Comparison of ENCODE assay signal across 17 mouse cellular contexts in genomic region chr1:7319313-7319712, GRCm38 (mm10).
DNase-seq lines count a peak whose midpoint lies in the region; ATAC-seq and TF ChIP-seq lines count a peak whose summit lies in the region.
"Had no signal": no experiment of that assay in that cellular context is flagged by ENCODE, and none has a peak within 500 bp of the region (broad histone marks: within the 10 kb centered on the region; RNA-seq: fewer than 3 reads in every experiment).

No protein-coding gene starts in this region.

- H3K27me3 ChIP-seq in hindbrain, embryonic 12.5 days = no peaks in the 10 kb centered on the region
- H3K27me3 ChIP-seq in hindbrain, postnatal 0 days (ENCODE audit: insufficient read depth, low read length) = no peaks in the 10 kb centered on the region
- H3K27me3 ChIP-seq in forebrain, embryonic 13.5 days = no peaks in the 10 kb centered on the region
- H3K27me3 ChIP-seq in hindbrain, embryonic 16.5 days (replicated peaks; ENCODE audit: control insufficient read depth, insufficient read depth, low read length) = no peaks in the 10 kb centered on the region
- no peaks in the 10 kb centered on the region for H3K27me3 ChIP-seq in neural tube, embryonic 15.5 days (replicated peaks)
- H3K27me3 ChIP-seq: limb, embryonic 13.5 days; liver, embryonic 15.5 days had no signal

- H3K4me2 ChIP-seq in hindbrain, embryonic 12.5 days (replicated peaks) = no peak overlapping the region
- H3K4me2 ChIP-seq in hindbrain, postnatal 0 days (ENCODE audit: low read depth, low read length) = no peak overlapping the region
- H3K4me2 ChIP-seq in forebrain, embryonic 13.5 days = no peak overlapping the region
- H3K4me2 ChIP-seq in hindbrain, embryonic 16.5 days (ENCODE audit: low read length) = no peak overlapping the region
- H3K4me2 ChIP-seq in neural tube, embryonic 15.5 days = no peak overlapping the region
- H3K4me2 ChIP-seq: heart, embryonic 11.5 days; limb, embryonic 13.5 days; liver, embryonic 15.5 days had no signal

- intact Hi-C loops in left cerebral cortex, postnatal 10 days (cut with DNase I) = no loop called here

- peaks cover 6% of the 10 kb centered on the region for H3K4me1 ChIP-seq in hindbrain, embryonic 12.5 days
- no peaks in the 10 kb centered on the region for H3K4me1 ChIP-seq in hindbrain, postnatal 0 days (ENCODE audit: insufficient read depth, low read length)
- H3K4me1 ChIP-seq in forebrain, embryonic 13.5 days = peaks cover 6% of the 10 kb centered on the region; the same call in 1 of the 2 replicates
- no peaks in the 10 kb centered on the region for H3K4me1 ChIP-seq in hindbrain, embryonic 16.5 days (ENCODE audit: control insufficient read depth, insufficient read depth, low read depth, low read length)
- peaks cover 7% of the 10 kb centered on the region for H3K4me1 ChIP-seq in neural tube, embryonic 15.5 days
- H3K4me1 ChIP-seq: limb, embryonic 13.5 days; liver, embryonic 15.5 days had no signal

- H3K27ac ChIP-seq in hindbrain, embryonic 12.5 days = no peak overlapping the region
- no peak overlapping the region for H3K27ac ChIP-seq in hindbrain, postnatal 0 days
- H3K27ac ChIP-seq in forebrain, embryonic 13.5 days = no peak overlapping the region
- no peak overlapping the region for H3K27ac ChIP-seq in hindbrain, embryonic 16.5 days (ENCODE audit: low read depth, low read length)
- no peak overlapping the region for H3K27ac ChIP-seq in neural tube, embryonic 15.5 days (replicated peaks)
- H3K27ac ChIP-seq: kidney, postnatal 0 days; layer of hippocampus, adult 2 months; limb, embryonic 13.5 days; liver, embryonic 15.5 days had no signal

- WGBS in hindbrain, embryonic 12.5 days = 13% methylated on average over 4 of the region's 4 CpGs
- 18% methylated on average over 4 of the region's 4 CpGs for WGBS in hindbrain, postnatal 0 days
- WGBS in forebrain, embryonic 13.5 days = 5% methylated on average over 4 of the region's 4 CpGs
- WGBS in hindbrain, embryonic 16.5 days = 17% methylated on average over 4 of the region's 4 CpGs
- WGBS in neural tube, embryonic 15.5 days = 20% methylated on average over 4 of the region's 4 CpGs

- H3K4me3 ChIP-seq in hindbrain, embryonic 12.5 days = no peak overlapping the region
- no peak overlapping the region for H3K4me3 ChIP-seq in hindbrain, postnatal 0 days (ENCODE audit: low read length)
- H3K4me3 ChIP-seq in forebrain, embryonic 13.5 days = no peak overlapping the region
- H3K4me3 ChIP-seq in hindbrain, embryonic 16.5 days (ENCODE audit: low read length) = no peak overlapping the region
- H3K4me3 ChIP-seq in neural tube, embryonic 15.5 days (replicated peaks) = no peak overlapping the region
- H3K4me3 ChIP-seq: layer of hippocampus, adult 2 months; limb, embryonic 13.5 days; liver, embryonic 15.5 days had no signal

- no peak for DNase-seq in hindbrain, postnatal 0 days (ENCODE audit: low spot score)
- DNase-seq in cerebellum, adult 9-10 months = no peak
- DNase-seq in left cerebral cortex, postnatal 10 days (ENCODE audit: extremely low spot score in 1 of 2, low spot score in 2 of 2) = no peak
- DNase-seq: adrenal gland, postnatal 36 days; gastrocnemius, postnatal 36 days; right cerebral cortex, postnatal 25 days had no signal

- no peak overlapping the region for H3K9ac ChIP-seq in hindbrain, embryonic 12.5 days
- H3K9ac ChIP-seq in hindbrain, postnatal 0 days (replicated peaks; ENCODE audit: low read length) = no peak overlapping the region
- no peak overlapping the region for H3K9ac ChIP-seq in forebrain, embryonic 13.5 days
- no peak overlapping the region for H3K9ac ChIP-seq in hindbrain, embryonic 16.5 days (ENCODE audit: low read depth, low read length)
- H3K9ac ChIP-seq in neural tube, embryonic 15.5 days (replicated peaks) = no peak overlapping the region
- H3K9ac ChIP-seq: limb, embryonic 13.5 days; liver, embryonic 15.5 days had no signal

- ATAC-seq in hindbrain, embryonic 12.5 days (ENCODE audit: low FRiP score) = peak; percentile 74
- no peak for ATAC-seq in hindbrain, postnatal 0 days
- ATAC-seq in forebrain, embryonic 13.5 days = 0 out of 2 replicates have a peak, but pooled peaks have one; percentile 51
- peak; percentile 67 for ATAC-seq in hindbrain, embryonic 16.5 days
- peak; percentile 74 for ATAC-seq in neural tube, embryonic 15.5 days (ENCODE audit: low FRiP score)
- ATAC-seq: activated CD4-positive, CD25-positive, alpha-beta regulatory T cell, adult 4 months; intestine, embryonic 16.5 days had no signal

- no peak for TF ChIP-seq CTCF in hindbrain, postnatal 0 days (IDR thresholded peaks at IDR 0.05; ENCODE audit: low read depth)

- H3K36me3 ChIP-seq in hindbrain, embryonic 12.5 days = no peaks in the 10 kb centered on the region
- H3K36me3 ChIP-seq in hindbrain, postnatal 0 days (ENCODE audit: insufficient read depth, low read length) = no peaks in the 10 kb centered on the region
- H3K36me3 ChIP-seq in forebrain, embryonic 13.5 days (ENCODE audit: poor library complexity, severe bottlenecking) = no peaks in the 10 kb centered on the region
- H3K36me3 ChIP-seq in hindbrain, embryonic 16.5 days (ENCODE audit: control insufficient read depth, insufficient read depth, low read length) = no peaks in the 10 kb centered on the region
- H3K36me3 ChIP-seq in neural tube, embryonic 15.5 days = no peaks in the 10 kb centered on the region
- H3K36me3 ChIP-seq: limb, embryonic 13.5 days; liver, embryonic 15.5 days had no signal

- no peaks in the 10 kb centered on the region for H3K9me3 ChIP-seq in hindbrain, embryonic 12.5 days (replicated peaks)
- H3K9me3 ChIP-seq in hindbrain, postnatal 0 days (ENCODE audit: low read length) = no peaks in the 10 kb centered on the region
- no peaks in the 10 kb centered on the region for H3K9me3 ChIP-seq in forebrain, embryonic 13.5 days (replicated peaks)
- no peaks in the 10 kb centered on the region for H3K9me3 ChIP-seq in hindbrain, embryonic 16.5 days (ENCODE audit: control insufficient read depth, low read length)
- no peaks in the 10 kb centered on the region for H3K9me3 ChIP-seq in neural tube, embryonic 15.5 days (replicated peaks)
- H3K9me3 ChIP-seq: limb, embryonic 13.5 days; liver, embryonic 15.5 days had no signal
